Mouse (Mus musculus): ENCODE data around the gene Rasl11a. TPM values are rescaled to one million over a fixed set of nuclear protein-coding genes. Genes with fewer than 3 reads are reported as not detected.

Gene Rasl11a
- total RNA-seq, 2 experiments from 2014 or later: 9.2 to 17.1 TPM

DNA sequence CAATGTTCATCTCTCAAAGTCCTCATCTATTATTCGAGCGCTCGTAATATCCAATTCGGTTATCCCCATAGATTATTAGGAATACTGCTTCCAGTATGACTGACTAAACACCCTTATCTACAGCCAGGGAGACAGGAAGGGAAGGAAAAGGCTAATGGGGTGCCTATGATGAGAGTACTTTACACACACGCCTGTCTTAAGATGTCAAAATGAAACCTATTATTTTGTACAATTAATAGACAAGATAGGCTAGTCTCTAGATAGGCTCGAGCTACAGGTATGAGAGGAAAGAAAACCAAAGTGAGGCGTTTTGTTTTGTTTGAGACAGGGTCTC, 12.5 kb upstream of the Rasl11a start:
- Histone ChIP-seq H3K27ac (peak overlapping the region; percentile 100), H3K4me3 (peak overlapping the region; percentile 97)
- TF ChIP-seq CTCF (IDR thresholded peaks at IDR 0.05): no peak
- intact Hi-C loops (cut with DNase I): no loop called here
- DNase-seq (ENCODE audit: extremely low spot score in 1 of 2, low spot score in 2 of 2): no peak

DNA sequence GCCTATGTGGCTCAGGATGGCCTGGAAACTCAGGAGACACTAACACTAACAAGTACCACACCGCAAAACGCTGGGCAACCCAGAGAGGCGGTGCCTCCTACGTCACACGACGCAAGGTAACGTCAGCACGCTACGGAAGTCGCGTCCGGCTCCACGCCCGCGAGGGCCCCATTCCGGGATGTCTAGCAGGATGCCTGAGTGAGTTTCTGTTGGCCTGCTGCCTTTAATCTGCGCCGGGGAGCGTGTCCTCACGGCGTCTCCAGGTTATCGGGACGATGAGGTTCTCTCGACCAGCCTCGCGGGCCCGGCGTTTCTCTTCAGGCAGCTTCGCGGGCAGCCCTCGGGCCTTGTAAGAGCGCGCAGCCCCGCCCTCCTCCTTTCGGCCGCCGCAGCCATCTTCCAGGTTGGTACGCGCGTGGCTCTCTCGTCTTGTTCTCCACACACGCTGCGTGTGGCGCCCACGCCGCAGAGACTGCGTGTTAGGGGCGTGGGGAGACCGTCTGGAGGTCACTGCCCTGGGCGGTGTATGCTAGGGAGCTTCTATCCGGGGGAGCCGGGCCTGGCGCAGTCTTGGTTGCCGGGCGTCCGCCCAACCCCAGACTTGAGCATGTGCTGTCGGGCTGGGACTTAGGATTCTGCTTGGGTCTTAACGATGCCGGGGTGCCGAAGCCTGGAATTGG, 12.0 kb upstream of the Rasl11a start, which contains the start of gene Rpl21:
Gene Rpl21, plus strand, starts transcription at position 122 of the 680 bp plus-strand sequence.
- H3K4me3 ChIP-seq: peak within 1 kb of the TSS; percentile 97
- DNase-seq (ENCODE audit: extremely low spot score in 1 of 2, low spot score in 2 of 2): peak; percentile 93 to 95
- peak within 1 kb of the TSS; percentile 100 for H3K27ac ChIP-seq
- intact Hi-C loops (cut with DNase I): loop anchor here (1.0 kb wide), 1 partner anchor 39 kb away; no protein-coding TSS in a partner anchor
- no peak for TF ChIP-seq CTCF (IDR thresholded peaks at IDR 0.05)

DNA sequence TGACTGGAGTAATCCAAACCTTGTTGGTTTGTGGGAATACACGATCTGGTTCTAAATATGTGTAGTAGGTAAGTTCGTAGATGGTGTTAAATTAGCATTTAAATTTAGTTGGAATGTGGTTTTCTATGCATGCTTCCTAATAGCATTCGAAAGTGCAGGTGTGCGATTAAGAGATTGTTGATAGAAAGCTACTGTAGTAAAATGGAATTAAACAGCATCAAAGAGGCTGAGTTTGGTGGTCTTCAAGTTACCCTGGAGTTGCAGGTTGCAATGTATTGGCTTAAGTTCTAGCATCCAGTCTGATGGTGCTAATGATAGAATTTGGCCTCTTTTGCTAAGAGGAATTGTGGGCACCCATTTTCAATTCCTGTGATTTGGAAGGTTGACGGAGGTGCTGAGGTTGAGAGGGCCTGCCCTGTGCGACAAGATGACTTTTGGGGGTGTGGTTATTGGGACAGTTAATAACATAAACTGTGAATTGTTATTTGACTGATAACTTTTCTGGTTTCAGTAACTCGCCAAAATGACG, 11.1 kb upstream of the Rasl11a start:
- no peak for DNase-seq (ENCODE audit: extremely low spot score in 1 of 2, low spot score in 2 of 2)
- intact Hi-C loops (cut with DNase I): loop anchor here (1.0 kb wide), 1 partner anchor 39 kb away; no protein-coding TSS in a partner anchor
- Histone ChIP-seq H3K4me3 (peak overlapping the region; percentile 97), H3K27ac (peak overlapping the region; percentile 100)
- no peak for TF ChIP-seq CTCF (IDR thresholded peaks at IDR 0.05)

DNA sequence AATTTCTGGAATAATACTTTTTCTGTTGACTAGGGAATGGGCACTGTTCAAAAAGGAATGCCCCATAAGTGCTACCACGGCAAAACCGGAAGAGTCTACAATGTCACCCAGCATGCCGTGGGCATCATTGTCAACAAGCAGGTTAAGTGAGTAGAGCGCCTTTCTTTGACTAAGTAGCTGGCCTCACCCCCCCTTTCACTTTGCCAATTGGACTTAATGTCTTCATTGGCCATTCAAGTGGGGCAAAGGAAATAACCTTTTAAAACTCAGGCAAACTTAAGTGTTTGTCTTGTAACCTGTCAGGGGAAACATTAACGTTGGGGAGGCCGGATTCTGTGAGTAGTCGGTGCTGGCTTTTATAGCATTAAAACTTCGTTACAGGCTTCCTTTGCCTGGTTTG, 9.9 kb upstream of the Rasl11a start:
- intact Hi-C loops (cut with DNase I): no loop called here
- TF ChIP-seq CTCF (IDR thresholded peaks at IDR 0.05): no peak
- Histone ChIP-seq H3K4me3 (no peak overlapping the region), H3K27ac (no peak overlapping the region)
- DNase-seq (ENCODE audit: extremely low spot score in 1 of 2, low spot score in 2 of 2): no peak

DNA sequence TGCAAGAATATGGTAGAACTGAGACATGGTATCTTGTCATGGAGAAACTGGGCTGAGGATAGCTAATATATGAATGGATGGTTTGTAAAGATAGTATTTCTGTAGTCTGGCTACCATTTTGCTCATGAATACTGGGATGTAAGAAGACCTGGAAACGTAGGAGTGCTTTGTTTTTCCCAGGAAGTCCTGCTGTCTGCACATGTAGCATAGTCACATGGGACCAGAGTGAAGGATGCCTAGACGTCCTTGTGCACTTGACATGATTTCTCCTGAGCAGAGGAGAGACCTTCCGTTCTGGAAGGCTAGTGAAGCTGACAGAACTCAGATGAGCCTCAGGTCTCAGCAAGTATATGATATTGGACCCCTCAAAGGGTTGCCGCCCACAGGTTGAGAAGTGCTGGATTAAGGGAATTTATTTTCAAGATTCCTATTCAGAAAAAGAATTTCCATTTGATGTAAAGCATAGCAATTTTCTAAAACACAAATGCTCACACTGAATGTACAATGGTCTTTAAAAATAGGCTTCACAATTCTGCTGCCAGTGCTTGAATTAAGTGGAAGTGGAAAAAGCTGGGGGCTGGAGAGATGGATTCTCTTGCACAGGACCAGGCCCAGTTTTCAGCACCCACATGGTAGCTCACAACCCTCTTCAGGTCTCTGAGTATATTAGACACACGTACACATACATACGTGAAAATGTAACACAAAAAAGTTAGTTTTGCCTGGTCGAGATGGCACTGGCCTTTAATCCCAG, 6.7 kb upstream of the Rasl11a start:
- H3K27ac ChIP-seq: peak overlapping the region; percentile 21; the same call in 1 of the 2 replicates
- no peak for DNase-seq (ENCODE audit: extremely low spot score in 1 of 2, low spot score in 2 of 2)
- no peak overlapping the region for H3K4me3 ChIP-seq
- no peak for TF ChIP-seq CTCF (IDR thresholded peaks at IDR 0.05)
- intact Hi-C loops (cut with DNase I): no loop called here

DNA sequence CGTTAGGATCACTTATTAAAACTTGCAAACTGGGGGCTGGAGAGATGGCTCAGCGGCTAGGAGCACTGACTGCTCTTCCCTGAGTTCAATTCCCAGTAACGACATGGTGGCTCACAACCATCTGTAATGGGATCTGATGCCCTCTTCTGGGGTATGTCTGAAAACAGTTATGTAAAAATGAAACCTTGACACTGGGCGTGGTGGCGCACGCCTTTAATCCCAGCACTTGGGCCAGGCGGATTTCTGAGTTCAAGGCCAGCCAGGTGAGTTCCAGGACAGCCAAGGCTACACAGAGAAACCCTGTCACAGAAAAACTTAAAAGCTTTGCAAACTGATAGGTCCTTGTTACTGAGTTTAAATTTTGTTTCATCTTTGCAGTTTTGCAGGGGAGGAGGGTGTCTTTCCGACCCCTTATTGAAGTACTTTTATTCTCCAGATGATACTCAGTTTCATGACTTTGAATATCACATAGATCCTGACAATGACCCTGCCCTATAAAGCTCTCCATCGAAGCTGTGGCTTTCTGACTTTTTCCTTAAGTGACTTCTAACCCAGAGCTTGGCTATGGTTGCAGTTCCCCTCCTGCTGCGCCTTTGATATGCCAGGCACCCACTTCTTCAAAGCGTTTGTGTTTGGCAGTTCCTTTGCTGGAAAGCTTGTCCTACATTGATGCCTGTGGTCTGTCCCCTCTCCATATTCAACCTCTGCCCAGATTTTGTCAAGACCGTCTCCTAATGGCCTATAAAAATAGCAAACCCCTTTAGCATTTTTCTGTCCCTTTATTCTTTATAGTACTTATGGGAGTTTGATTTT, 5.8 kb upstream of the Rasl11a start:
- no peak for TF ChIP-seq CTCF (IDR thresholded peaks at IDR 0.05)
- intact Hi-C loops (cut with DNase I): no loop called here
- DNase-seq (ENCODE audit: extremely low spot score in 1 of 2, low spot score in 2 of 2): no peak
- H3K4me3 ChIP-seq: no peak overlapping the region
- no peak overlapping the region for H3K27ac ChIP-seq

DNA sequence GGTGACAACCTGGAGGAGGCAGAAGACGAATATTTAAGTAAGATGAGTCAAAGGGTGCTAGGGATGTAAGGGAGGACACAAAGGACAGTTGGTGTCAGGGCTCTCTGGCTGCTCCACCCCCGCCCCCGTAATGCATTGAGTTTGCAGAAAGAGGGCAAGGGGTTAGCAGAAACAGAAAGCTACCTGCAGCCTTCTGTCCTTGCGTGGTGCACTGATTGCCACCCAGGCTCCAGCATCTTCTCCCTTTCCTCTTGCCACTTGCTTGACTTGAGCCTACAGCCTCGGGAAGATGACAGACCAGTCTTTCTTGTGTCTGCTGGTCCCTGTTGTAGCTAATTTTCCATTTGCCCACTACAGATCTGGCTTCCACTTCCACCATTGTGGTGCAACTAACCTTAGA, 5.1 kb upstream of the Rasl11a start:
- intact Hi-C loops (cut with DNase I): no loop called here
- H3K4me3 ChIP-seq: no peak overlapping the region
- TF ChIP-seq CTCF (IDR thresholded peaks at IDR 0.05): no peak
- no peak overlapping the region for H3K27ac ChIP-seq
- DNase-seq (ENCODE audit: extremely low spot score in 1 of 2, low spot score in 2 of 2): no peak

DNA sequence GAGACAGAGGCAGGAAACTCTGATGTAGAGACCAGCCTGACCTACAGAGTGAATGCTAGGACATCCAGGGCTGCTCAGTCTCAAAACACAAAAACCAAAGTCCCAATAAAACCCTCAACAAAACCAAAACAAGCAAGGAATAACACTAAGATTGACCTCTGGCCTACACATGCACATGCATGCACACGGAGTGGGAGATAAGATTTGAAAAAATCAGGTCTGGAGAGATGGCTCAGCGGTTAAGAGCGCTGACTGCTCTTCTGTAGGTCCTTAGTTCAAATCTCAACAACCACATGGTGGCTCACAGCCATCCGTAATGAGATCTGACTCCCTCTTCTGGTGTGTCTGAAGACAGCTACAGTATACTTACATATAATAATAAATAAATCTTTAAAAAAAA, 4.4 kb upstream of the Rasl11a start:
- H3K27ac ChIP-seq: no peak overlapping the region
- no peak overlapping the region for H3K4me3 ChIP-seq
- TF ChIP-seq CTCF (IDR thresholded peaks at IDR 0.05): no peak; the same call in 1 of the 2 replicates
- DNase-seq (ENCODE audit: extremely low spot score in 1 of 2, low spot score in 2 of 2): no peak
- intact Hi-C loops (cut with DNase I): no loop called here

DNA sequence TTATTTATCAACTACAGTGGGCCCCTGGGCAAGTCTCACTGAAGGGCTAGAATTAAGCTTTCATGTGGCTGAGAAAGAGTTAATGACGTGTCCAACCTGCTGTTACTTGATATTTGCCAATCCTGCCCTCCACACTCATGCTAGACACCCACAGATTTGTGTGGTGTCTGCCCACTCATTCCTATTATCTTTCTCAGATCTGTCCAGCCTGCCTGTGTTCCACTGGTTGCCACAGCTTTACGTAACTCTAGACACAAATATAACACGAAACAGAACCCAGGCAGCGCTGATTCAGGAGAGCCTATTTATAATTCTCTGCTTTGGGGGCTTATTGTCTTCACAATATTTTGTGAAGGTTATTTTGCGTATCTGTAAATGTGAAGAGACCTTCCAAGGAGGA, 3.6 kb upstream of the Rasl11a start:
- intact Hi-C loops (cut with DNase I): no loop called here
- no peak overlapping the region for H3K4me3 ChIP-seq

DNA sequence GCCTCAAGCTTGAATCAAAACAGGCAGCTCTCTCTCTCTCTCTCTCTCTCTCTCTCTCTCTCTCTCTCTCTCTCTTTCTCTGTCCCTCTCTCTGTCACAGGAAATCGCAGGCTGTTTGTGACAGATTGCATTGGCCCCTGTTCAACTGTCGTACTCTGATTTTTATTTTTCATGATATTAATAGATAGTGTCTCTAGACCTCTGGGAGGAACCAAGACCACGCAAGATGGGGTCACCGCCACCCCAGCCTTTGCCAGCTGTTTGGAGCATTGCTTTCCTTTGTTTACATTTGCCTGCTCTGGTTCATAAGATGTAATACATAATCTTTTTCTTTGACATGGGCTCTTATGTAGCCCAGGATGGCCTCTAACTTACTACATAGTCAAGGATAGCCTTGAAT, 2.9 kb upstream of the Rasl11a start:
- no peak for TF ChIP-seq CTCF (IDR thresholded peaks at IDR 0.05)
- intact Hi-C loops (cut with DNase I): no loop called here
- Histone ChIP-seq H3K4me3 (no peak overlapping the region), H3K27ac (peak overlapping the region; percentile 19; the same call in 1 of the 2 replicates)
- no peak for DNase-seq (ENCODE audit: extremely low spot score in 1 of 2, low spot score in 2 of 2)

More for the DNA sequence above, 3.6 kb upstream of the Rasl11a start:
- H3K27ac ChIP-seq: peak overlapping the region; percentile 65
- DNase-seq (ENCODE audit: extremely low spot score in 1 of 2, low spot score in 2 of 2): peak in 1 of 2 experiments; percentile 20
- no peak for TF ChIP-seq CTCF (IDR thresholded peaks at IDR 0.05)

DNA sequence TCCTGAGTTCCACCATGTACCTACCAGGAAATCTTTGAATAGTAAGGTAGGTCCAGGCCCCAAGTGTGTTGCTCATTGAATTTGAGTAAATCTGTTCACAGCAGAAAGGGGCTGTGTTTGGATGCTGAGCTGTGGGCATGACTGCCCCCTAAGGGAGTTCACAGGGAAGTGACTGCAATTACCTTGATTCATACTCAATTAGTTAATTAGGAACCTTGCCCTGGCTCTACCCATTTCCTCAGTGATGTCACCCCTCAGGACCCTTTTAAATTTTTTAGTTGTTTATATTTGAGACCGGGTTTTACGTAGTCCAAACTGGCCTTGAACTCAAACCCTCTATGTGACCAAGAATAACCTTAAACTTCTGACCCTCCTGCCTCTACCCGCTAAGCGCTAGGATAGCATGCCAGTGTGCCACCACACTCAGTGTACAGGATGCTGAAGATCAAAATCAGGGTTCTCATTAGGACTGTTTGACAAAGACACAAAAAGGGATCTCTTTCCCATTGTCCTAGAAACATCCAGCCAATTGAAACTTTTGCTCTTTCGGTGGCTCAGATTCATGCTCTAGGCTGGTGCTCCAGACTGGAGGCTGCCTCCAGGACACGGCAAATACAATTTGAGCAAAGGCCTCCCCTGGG, 450 bp upstream of the Rasl11a start:
- Histone ChIP-seq H3K4me3 (peak overlapping the region; percentile 66), H3K27ac (peak overlapping the region; percentile 50; the same call in 1 of the 2 replicates)
- DNase-seq (ENCODE audit: extremely low spot score in 1 of 2, low spot score in 2 of 2): no peak
- TF ChIP-seq CTCF (IDR thresholded peaks at IDR 0.05): peak; percentile 59
- intact Hi-C loops (cut with DNase I): loop anchor here (2.0 kb wide), 2 partner anchors 22 to 138 kb away; no protein-coding TSS in a partner anchor

Measured in left cerebral cortex, adult 2 months (tissue).